Mouse (Mus musculus) heart, adult 18-20 months (tissue): ENCODE results near the gene Lrrfip1. TPM values are rescaled to one million over a fixed set of nuclear protein-coding genes. Genes with fewer than 3 reads are reported as not detected.

Experiments
- DNase-seq, 2 experiments: peaks; one replicate each; pipeline ENCODE4 v3.0.0; 2021 to 2022; ENCODE audit warnings: mixed read lengths in 1 of 2
- long read RNA-seq, 2 experiments: library from polyadenylated mRNA; stranded (forward); transcript quantifications; one replicate each; pipeline ENCODE4 v2.0.0; 2021
- total RNA-seq, 2 experiments: library from RNA; stranded (reverse); gene quantifications; 2 replicates each; pipeline ENCODE4 v1.2.3; 2021

Lrrfip1 gene
- total RNA-seq = 10 to 100 TPM; 62.9 to 67.0 TPM
- long read RNA-seq, experiment 1, partial matches to known transcripts = 0 of 24 reads
- long read RNA-seq, experiment 1, other reads (novel, unspliced or antisense) = 21 of 24 reads
- long read RNA-seq, experiment 2, partial matches to known transcripts = 2 of 8 reads
- long read RNA-seq, experiment 2, other reads (novel, unspliced or antisense) = 5 of 8 reads

DNA sequence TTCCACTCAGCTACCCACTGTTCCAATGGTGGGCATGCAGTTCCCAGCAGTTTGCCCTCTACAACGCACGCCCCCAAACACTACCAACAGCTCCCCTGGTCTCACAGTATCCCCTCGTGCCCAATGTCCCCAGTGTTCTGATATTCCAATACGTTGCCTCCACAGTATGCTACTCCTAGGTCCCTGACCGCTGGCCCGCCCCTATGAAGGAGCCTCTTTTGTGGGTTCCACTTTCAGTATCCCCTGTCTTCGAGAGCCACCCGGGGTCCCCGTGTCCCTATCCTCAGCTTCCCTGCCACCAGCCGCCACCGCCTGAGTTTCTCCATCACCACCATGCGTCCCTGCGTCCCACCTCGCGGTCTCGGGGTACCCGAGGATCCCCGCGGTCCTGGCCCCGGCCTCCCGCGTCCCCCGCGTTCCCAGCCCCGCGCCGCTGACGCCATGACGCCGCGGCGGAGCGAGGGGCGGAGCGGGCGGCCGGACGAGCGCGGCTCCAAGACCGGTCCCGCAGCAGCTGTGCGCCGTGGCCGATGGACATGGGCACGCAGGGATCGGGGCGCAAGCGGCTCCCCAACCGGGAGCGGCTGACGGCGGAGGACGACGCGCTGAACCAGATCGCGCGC is at the start of gene Lrrfip1:
Lrrfip1 (plus strand) TSS at position 470 of the 623 bp plus-strand sequence.
- peak; percentile 73 to 76 for DNase-seq

DNA sequence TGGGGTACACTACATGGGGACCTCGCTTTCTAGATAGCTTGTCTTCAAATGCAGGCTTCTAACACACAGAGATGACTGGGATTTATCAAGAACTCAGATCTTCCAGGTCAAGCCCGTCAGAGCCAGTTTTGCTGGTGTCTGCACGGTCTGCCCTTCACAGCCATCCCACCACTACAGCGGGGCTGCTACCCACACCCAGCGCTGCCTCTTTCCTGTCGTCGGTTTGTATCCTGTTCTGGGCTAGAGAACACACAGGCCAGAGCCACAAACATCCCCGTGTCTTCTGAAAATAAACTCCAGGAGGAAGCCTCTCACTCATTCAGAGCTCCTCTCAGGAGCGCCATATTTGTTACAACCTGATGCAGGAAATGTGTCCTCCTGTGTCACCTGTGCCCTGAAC is 49.2 kb upstream of the Lrrfip1 start:
- no peak for DNase-seq

DNA sequence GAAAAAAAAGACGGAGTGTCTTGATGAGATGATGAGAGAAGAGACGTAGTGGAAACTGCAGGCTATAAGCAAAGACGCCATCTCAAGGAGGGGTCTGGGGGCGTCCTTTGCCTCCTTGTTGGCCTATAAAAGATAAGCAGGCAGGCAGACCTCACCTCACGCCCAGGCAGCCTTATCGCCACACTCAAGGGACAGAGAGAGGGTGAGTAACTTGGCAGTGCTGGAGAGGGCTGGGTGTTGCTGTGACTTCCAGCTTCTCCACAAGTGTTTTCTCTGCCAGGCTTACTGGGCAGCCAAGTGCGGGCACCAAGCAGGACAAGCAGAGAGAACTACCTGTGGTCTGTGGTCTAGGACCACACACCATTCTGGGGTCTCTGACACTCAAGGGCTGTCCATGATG is 46.9 kb upstream of the Lrrfip1 start:
- DNase-seq = peak; percentile 48 to 55

DNA sequence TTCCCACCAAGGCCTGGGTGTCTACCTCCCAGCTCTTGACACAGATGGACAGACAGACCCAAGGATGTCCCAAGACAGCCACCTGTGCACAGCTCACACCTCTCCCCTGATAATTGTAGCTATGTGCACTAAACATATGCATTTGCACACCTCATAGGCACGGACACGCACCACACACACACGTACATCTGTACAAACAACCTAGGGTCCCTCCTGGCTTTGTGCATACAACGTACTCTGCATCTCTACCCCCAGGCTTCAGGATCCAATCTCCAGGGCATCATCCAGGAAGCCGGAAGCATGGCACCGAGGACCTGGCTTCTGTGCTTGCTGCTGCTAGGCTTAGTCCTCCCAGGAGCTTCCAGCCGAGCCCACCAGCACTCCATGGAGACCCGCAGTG is 45.7 kb upstream of the Lrrfip1 start, which contains the start of gene Prlh:
Prlh (plus strand) TSS at position 301 of the 400 bp plus-strand sequence.
- no peak for DNase-seq

DNA sequence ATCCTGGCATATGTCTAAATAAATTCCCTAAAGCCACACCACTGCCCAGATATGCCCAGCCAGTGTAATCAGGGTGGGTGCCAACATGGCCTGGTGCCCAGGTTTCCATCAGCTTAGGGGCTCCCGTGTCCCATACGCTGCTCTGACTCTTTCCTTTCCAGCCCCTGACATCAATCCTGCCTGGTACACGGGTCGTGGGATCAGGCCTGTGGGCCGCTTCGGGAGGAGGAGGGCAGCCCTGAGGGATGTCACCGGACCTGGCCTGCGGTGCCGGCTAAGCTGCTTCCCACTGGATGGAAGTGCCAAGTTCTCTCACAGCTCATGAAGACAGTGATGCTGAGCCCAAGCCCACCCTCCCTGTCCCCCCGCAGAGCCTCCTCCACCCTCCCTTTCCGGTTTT is 44.8 kb upstream of the Lrrfip1 start:
- no peak for DNase-seq

DNA sequence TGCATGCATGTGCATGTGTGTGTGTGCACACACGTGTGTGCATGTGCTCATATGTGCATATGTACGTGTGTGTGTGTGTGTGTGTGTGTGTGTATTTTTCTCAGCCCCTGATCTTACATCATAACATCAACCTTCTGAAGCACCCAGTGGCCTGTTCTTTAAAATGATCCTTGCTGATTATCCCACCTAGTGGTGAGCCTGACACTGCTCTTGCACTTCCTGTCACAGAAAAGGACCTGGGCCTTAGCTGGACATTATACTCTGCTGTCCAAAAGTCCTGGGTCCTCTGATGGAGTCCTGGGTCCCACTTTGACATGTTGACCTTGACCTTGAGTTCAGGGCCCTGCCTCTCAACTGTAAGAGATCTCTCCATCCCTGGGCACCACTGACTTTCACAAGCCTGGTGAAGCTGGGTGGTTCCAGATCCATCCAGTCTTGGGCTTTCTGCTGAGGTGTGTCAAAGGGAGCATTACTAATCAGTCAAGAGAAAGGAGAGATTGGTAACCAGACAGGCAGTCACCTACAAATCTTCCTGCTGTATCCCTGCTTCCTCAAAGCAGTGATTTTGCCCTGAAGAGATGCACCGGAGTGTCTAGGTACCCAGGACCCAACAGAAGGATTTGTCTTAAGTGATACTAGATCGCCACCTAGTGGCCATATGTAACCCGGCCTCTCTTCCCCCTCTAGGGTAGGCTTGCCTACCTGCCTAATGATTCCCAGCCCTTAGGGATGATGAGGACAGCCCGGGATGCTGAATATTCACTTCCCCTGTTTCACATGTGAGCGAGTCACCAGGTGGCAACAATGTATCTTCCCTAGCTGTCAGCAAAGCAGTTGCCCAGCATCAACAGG is 42.1 kb upstream of the Lrrfip1 start:
- peak; percentile 60 to 77 for DNase-seq

DNA sequence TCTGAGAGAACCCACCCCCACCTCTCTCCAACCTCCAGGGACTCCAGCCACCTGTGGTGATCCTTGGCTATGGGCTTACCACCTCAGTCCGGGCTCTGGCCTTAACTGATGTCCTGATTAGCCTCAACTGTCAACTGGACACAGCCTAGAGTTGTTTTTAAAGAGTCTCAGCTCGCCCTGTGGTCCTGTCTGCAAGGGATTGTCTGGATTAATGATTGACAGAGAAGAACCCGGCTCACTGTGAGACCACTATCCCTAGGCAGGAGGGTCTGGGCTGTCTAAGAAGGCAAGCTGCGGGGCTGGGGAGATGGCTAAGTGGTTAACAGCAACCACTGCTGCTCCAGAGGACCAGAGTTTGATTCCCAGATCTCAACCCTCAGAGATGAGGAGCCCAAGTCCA is 36.0 kb upstream of the Lrrfip1 start:
- DNase-seq = no peak

DNA sequence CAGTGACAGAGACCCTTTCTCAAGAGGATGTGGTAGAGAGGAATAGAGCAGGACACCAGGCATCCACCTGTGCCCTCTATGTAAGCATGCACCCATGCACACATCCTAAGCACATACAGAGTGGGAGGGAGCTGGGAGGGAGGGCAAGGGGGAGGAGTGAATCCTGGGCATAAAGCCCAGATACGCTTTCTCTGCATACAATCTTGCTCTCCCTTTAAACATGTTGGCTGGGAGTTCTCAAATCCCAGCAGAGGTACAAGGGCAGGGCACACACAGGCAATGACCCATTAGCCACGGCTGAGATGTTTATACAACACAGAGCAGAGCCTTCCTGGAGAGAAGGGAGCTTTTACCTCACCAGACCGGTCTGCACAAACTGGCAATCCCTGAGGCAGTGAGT is 35.5 kb upstream of the Lrrfip1 start:
- no peak for DNase-seq

DNA sequence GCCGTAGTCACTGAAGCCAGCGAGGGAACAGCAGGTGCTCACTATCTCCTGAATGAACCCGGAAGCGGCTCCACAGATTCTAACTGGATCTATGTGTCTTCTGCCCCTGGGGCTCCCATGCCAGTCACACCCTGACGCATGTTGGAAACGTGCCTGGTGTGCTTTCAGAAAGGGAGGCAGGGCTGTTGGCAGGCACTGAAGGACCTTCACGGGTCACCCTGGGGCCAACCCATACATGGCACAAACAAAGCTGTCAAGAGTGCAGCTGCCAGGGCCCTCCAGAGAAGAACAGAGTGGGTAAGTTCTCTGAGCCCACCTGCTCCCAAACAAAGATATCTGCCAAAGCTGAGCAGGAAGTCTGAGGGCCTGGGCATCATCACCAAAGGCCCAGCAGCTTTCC is 31.0 kb upstream of the Lrrfip1 start:
- peak; percentile 76 to 83 for DNase-seq

DNA sequence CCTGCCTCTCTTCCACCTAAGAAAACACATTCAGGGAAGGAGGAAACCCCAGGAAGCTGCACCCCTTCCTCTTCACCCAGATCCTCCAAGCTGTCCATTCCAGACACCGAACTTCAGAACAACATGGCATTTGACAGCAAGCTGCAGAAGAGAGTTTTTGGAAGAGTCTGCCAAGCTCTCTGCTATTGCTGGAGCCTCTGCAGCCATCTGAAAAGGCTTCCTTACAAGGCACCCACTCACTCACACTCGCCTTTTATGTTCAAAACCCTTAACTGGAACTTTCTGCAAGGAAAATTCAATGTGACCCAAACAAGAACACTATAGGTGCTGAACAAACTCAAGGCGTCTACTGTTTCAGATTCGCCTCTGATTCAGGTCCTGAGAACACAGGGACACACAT is 29.9 kb upstream of the Lrrfip1 start:
- DNase-seq = no peak

DNA sequence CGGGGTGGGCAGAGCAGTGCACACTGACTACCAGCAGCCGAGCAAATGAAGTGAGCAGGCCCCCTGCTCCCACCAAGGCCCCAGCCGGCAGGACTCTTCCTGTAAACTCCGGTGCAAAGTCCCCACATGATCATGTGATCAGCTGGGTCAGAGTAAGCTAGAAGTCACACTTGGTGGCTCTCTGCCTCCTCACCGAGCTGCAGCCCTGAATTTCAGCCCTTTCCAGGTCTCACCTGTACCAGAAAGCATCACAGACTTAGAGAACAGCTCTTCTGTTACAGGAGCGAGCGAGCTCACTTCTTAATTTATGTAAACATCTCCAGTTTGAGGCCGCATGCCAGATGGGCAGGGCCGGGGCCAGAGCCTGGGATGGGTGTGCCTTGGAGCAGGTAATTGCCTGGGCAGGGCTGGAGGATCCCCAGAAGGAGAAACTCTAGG is 29.2 kb upstream of the Lrrfip1 start, which contains the start of gene Rab17:
Rab17 (minus strand) TSS at position 315 of the 438 bp plus-strand sequence.
- no peak for DNase-seq

DNA sequence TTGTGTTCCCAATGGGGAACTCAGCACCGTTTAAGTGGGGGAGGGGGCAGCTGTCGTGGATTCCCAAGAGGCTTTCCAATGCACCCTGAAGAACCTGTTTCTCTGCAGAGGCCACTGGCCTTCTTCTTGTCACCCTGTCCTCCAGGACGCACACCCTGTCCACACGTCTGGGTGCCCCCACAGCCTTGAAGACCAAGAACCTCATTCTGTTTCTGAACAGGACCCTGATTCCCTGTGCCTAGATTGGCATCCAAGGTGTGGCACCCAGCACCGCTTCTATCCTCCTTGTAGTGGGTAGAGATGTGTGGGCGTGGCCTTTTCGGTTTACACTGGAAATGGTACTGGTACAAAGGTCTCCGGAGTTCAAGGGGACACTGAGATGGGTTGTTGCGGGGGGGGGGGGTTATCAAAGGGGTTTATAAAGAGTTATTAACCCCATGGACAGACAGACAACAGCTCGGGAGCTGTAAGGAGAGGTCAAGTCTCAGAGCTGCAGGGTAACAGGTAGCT is 28.6 kb upstream of the Lrrfip1 start:
- no peak for DNase-seq

DNA sequence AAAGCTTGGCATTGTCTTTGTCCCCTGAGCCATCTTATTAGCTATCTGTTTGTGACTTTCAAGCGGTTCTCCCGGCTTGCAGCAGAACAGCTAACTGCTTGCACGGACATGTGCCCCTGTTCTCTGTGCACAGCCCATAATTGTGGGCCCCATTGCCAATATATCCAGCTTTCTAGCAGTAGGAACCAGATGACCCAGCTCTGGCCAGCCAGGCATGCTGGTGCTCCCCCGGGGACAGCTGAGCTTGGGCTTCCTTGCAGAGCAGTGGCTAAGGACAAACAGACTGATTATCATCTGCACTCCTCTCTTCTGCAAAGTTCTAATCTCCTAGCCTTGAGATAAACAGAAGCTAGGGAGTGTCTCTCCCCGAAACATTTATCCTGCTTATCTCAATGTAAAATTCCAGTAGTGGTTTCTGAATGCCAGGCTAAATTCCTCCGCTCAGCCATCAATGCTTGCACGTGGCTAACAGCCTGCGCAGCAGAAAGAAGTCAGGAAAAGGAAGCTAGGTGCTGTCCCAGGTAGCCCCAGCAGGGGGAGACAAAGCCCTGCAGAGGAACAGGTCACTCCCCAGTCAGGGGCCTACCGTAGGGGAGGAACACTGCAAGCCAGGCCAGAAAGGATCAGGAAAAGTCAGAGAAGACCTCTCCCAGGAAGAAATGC is 25.5 kb upstream of the Lrrfip1 start:
- peak; percentile 91 to 99 for DNase-seq

DNA sequence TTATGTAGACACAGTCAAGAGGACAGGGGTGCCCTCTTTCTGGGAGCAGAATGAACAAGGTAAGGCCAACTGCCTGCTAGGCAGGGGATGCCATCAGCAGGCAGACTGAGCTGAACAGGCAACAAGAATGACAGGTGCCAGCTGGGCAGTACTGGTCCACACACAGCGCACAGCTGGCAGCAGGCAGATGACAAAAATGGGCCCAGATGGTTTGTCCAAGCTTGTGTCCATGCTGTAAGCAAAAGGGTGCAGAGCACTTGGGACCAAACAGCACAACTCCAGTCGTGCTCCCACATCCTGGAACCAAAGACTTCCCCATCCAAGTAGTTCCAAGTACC is 25.0 kb upstream of the Lrrfip1 start:
- DNase-seq = no peak

DNA sequence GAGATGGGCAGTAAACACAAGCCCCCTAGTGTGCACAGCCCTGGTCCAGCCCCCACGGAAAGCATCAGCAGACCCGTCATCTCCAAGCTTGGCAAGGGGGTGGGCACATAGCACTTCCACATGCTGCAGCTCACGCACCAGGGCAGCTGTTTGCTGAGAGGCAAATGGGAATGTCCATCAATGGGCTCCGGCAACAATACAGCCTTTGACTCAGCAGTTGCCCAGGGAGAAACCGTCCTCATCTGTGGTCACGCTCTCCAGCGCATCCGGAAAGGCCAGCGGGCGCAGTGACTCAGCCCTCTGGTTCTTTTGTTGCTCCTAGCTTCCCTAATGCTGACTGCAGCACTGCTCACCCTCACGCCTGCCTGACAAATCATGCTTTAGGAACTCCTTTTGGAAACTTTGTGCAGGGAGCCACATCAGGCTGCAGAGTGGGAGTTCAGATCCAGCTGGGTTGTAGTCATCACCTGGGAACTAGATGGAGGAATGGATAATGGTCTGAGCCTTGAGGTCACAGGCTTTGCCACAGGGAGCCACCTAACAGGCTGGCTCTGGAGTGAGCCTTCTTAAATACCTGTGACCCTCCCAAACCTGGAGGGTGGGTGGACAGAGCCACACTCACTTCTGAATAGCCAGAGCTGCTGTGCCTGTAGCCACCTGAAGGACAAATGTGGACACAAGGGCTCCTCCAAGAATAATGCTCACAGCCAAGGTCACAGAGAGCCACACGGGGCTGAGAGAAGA is 23.5 kb upstream of the Lrrfip1 start:
- peak; percentile 48 to 80 for DNase-seq

DNA sequence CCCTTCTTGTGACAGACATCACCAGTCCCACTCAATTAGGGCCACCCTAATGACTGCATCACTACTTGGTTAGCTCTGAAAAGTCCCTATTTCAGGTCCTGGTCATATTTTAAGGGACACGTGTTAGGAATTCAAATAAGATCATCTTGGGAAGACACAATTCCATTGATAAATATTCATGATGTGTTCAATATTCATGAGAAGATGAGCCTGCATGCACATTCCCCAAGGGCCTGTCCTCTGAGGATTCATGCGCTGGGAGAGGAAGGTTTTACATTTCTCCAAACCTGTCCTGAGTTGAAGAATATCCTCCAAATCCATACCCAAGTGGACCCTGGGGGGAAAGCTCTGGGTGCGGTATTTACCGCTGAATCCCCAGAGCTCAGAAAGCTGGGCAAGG is 22.6 kb upstream of the Lrrfip1 start:
- no peak for DNase-seq

DNA sequence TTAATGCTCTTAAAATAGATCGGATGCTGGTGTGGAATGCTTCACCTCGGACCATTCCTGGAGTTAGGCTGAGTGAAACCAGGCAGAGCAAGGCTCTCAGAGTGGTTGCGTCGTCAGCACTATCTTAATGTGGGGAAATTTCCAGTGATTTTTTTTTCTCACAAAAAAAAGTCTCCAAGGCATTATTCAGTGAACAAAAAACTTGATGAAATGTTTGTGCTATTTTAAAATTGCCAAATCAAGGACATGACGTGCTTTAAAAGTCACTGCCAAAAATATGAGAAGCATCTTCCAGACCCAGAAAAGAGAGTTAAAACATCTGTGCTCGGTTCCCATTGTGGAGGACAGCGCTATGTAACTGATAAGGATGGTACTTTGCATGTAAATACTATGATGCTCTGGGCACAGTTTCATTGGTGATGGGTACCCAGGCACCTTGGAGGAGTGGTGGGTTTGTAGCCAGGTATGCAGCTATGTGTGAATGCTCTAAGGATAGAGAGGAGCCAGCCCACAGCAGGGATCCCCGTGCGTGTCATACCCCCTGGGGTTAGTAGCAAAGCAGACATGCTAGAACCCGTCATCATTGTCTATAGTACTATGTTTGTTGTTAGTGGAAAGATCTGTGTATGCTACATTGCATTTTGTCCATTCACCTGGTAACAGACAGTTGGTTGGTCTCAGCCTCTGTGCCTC is 17.8 kb upstream of the Lrrfip1 start:
- peak in 1 of 2 experiments; percentile 64 for DNase-seq

DNA sequence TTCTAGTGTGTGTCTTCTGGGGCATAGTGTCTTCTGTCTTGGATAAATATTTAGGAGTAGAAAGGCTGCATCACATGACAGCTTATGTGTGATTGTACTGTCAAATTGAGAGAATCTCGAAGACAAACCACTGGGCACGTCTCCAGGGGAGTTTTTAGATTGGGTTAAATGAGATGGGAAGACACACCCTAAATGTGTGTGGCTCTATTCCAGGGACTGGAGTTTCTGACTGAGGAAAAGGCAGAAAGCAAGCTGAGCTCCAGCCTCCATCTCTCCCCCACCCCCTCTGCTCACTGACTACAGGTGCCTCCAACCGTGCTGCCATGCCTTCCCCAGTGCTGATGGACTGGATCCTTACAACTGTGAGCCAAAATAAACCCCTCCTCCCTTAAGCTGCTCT is 17.2 kb upstream of the Lrrfip1 start:
- peak in 1 of 2 experiments; percentile 42 for DNase-seq

DNA sequence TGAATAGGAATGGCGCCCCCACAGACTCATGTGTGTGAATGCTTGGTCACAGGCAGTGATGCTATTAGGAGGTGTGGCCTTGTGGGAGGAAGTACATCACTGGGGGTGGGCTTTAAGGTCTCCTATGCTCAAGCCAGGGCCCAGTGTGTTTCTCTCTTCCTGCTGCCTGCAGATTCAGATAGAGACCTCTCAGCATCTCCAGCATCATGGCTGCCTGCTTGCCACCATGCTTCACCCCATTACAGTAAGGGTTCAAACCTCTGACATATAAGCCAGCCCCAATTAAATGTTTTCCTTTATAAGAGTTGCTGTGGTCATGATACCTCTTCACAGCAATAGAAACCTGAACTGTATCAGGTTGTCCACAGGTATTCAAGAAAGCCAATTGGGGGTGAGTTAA is 2.6 kb upstream of the Lrrfip1 start:
- no peak for DNase-seq

DNA sequence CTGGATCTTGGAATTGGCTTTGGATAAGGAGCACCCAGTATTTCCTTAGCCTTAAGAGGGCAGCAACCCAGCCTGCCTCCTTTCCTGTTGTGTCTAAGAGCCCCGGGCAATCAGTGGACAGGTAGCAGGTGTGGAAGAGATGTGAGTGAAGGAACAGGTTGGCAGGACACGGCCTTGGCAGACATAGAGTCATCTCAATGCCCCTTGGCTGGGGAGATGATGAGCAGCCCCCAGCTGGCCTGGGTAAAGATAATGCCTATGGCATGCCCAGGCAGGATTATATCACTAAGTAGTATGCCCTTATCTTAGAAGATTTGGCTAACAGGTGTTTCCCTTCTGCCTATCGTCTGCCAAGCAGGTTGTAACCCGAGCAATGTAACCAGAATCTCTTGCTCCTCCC is 1.4 kb upstream of the Lrrfip1 start:
- no peak for DNase-seq

DNA sequence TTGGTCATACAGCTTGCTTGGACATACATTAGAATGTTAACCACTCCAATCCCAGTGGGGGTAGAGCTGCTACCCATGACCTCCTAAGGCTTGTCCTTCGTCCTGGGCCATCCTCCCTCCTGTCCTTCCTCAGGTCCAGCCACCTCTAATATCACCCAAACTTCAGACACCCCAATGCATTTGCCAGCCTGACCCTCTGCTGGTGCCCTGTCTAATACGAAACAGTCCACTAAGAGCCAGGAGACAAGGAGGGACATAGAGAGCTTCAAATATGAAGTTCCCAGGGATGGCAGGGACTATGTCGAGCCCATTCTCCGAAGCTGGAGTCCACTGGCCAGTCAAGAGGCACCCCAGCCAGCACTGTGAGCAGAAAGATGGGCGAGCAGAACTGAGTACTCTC is 896 bp upstream of the Lrrfip1 start:
- no peak for DNase-seq
